Mouse (Mus musculus) liver, embryonic 14.5 days (tissue): ENCODE results near the gene Astn2.

Source experiments
- CTCF ChIP-seq: IDR thresholded peaks from 2 replicates; pipeline ENCODE4 v1.5.1; 2016; ENCODE audit warnings: antibody characterized with exemption, low read depth, control low read depth
- EP300 ChIP-seq: IDR thresholded peaks from 2 replicates; pipeline ENCODE4 v1.6.1; 2016; ENCODE audit warnings: antibody characterized with exemption, low read depth

DNA sequence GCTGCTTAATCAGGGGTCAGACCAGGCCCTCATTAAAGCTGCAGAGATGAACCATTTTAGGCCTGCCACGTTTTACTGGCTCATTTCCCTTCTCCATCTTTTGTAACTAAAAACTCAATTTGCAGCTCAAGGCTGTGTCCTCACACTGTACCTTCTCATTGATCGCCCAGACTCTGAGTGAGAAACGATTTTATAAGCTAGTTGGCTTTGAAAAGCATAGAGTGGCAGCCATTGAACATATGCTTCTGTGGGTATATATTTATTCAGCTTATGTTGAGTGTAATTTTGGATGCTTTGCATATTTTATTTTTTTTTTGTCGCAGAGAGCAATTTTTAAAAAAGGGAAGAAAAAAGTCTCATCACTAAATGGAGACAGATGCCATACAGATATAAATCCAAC is 637.0 kb downstream of the Astn2 start:
- TF ChIP-seq CTCF (no peak), EP300 (no peak)
